Mouse (Mus musculus) limb, embryonic 13.5 days (tissue): ENCODE measurements at regions not wholly inside any gene's neighbourhood (a gene's known extent, or its start where the extent isn't known, plus 50 kb on each side); places are given as distances from the start of the nearest gene placed in this dataset.

Experiments
- ATAC-seq: fragments of 200-750 bp; cut with Nextera tagmentation; 2 replicates; pipeline ENCODE4 v1.8.0; 2017; ENCODE audit warnings: low read depth, moderate number of reproducible peaks, moderate TSS enrichment; ENCODE audit not compliant: low FRiP score
- H3K27ac ChIP-seq: fragments of 300-500 bp; sonication (generic); 2 replicates; pipeline ENCODE4 v1.5.1; 2015; ENCODE audit warnings: inconsistent platforms, mild to moderate bottlenecking, moderate library complexity
- H3K27me3 ChIP-seq: fragments of 300-500 bp; sonication (generic); 2 replicates; pipeline ENCODE4 v1.6.1; 2015; ENCODE audit warnings: mild to moderate bottlenecking, inconsistent platforms
- H3K36me3 ChIP-seq: fragments of 300-500 bp; sonication (generic); 2 replicates; pipeline ENCODE4 v1.6.1; 2015; ENCODE audit warnings: inconsistent platforms, mild to moderate bottlenecking, moderate library complexity
- H3K4me1 ChIP-seq: fragments of 300-500 bp; sonication (generic); 2 replicates; pipeline ENCODE4 v1.6.1; 2015; ENCODE audit warnings: inconsistent platforms
- H3K4me2 ChIP-seq: fragments of 300-500 bp; sonication (generic); replicated peaks from 2 replicates; pipeline ENCODE4 v1.6.1; 2015; ENCODE audit warnings: inconsistent platforms, mild to moderate bottlenecking, moderate library complexity
- H3K4me3 ChIP-seq: fragments of 300-500 bp; sonication (generic); 2 replicates; pipeline ENCODE4 v1.5.1; 2015; ENCODE audit warnings: moderate library complexity, mild to moderate bottlenecking, inconsistent platforms
- H3K9ac ChIP-seq: fragments of 300-500 bp; sonication (generic); 2 replicates; pipeline ENCODE4 v1.6.1; 2015; ENCODE audit warnings: mild to moderate bottlenecking, inconsistent platforms
- H3K9me3 ChIP-seq: fragments of 300-500 bp; sonication (generic); 2 replicates; pipeline ENCODE4 v1.6.1; 2016; ENCODE audit warnings: inconsistent platforms
- WGBS: fragments of 180-500 bp; shearing (Covaris S2); methylation state at CpG from one replicate; pipeline ENCODE4 v1.1.7; 2015; 5-methylcytosine and 5-hydroxymethylcytosine counted together

GRCm38 (mm10) chr2:107713706-107714105 lies 423.3 kb downstream of the Kcna4 start:
- Histone ChIP-seq H3K36me3 (no peaks in the 10 kb centered on the region), H3K4me3 (no peak overlapping the region), H3K27me3 (no peaks in the 10 kb centered on the region), H3K9ac (no peak overlapping the region), H3K9me3 (no peaks in the 10 kb centered on the region), H3K4me2 (no peak overlapping the region), H3K4me1 (no peaks in the 10 kb centered on the region), H3K27ac (no peak overlapping the region)
- ATAC-seq: no peak

- no peak overlapping the region for H3K4me2 ChIP-seq
- 0 out of 2 replicates have a peak, but pooled peaks have one; percentile 67 for ATAC-seq
- no peaks in the 10 kb centered on the region for H3K4me1 ChIP-seq
- no peak overlapping the region for H3K27ac ChIP-seq
- no peaks in the 10 kb centered on the region for H3K27me3 ChIP-seq
- 49% methylated on average over 4 of the region's 4 CpGs for WGBS
- no peak overlapping the region for H3K4me3 ChIP-seq
- no peak overlapping the region for H3K9ac ChIP-seq
- H3K9me3 ChIP-seq: no peaks in the 10 kb centered on the region
- no peaks in the 10 kb centered on the region for H3K36me3 ChIP-seq
Observed at GRCm38 (mm10) chr2:107729469-107729868, 439.0 kb downstream of the Kcna4 start.

- Histone ChIP-seq H3K9ac (no peak overlapping the region), H3K27me3 (no peaks in the 10 kb centered on the region), H3K27ac (no peak overlapping the region), H3K36me3 (no peaks in the 10 kb centered on the region), H3K4me1 (no peaks in the 10 kb centered on the region), H3K9me3 (no peaks in the 10 kb centered on the region), H3K4me3 (no peak overlapping the region), H3K4me2 (no peak overlapping the region)
- ATAC-seq: no peak
- WGBS: 85% methylated on average over 3 of the region's 3 CpGs
Observed at GRCm38 (mm10) chr2:107734291-107734690, 443.9 kb downstream of the Kcna4 start.

- no peaks in the 10 kb centered on the region for H3K4me1 ChIP-seq
- H3K27me3 ChIP-seq: no peaks in the 10 kb centered on the region
- no peak overlapping the region for H3K4me3 ChIP-seq
- no peak overlapping the region for H3K4me2 ChIP-seq
- H3K27ac ChIP-seq: no peak overlapping the region
- H3K9me3 ChIP-seq: no peaks in the 10 kb centered on the region
- H3K36me3 ChIP-seq: no peaks in the 10 kb centered on the region
- H3K9ac ChIP-seq: no peak overlapping the region
- no peak for ATAC-seq
Observed at GRCm38 (mm10) chr2:107734703-107735102, 444.3 kb downstream of the Kcna4 start.
